Mouse (Mus musculus): ENCODE measurements around the gene Surf1. TPM values are rescaled to one million over a fixed set of nuclear protein-coding genes. Genes with fewer than 3 reads are reported as not detected.

Surf1 gene
- 128 and 129 TPM in 2 replicates for polyA plus RNA-seq (2012; rRNA removed)

DNA sequence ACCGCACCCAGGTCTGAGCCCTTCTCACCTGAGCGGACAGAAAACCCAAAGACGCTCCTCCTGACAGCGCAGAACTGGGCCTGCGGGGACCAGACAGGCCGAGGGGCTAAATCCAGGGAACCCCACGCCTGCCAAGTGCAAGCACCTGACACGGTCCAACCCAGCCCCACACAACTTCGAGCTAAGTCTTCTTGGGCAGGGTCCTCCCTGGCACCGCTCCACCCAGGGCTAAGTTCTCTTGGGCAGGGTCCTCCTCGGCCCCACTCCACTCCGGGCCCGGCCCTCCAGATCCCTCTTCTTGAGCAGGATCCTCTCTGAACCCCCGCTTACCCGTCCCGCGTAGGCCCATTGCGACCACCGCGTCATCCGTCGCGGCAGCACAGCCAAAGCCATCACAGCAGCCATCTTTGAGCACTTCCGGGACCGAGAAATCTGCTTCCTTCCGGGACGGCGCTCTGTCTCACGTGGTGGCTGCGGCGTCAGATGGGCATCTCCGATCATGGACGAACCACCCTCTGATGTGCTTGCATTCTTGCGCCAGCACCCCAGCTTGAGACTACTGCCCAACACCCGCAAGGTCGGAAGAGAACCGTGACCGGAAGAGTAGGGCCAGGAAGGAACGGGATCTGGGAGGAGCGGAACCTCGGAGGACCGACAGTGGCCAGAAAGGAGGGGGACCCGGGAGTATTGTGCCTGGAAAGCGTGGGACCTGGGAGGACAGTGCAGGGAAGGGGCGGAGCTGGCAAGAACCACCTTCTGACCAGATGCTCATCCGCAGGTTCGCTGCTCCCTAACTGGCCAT is at the start of gene Surf1, which contains the start of gene Surf2:
TSS of gene Surf1 (minus strand) at position 604 of the 802 bp plus-strand sequence.
TSS of gene Surf2 (plus strand) at position 441 of the 802 bp plus-strand sequence.
- DNase-seq (ENCODE audit: extremely low spot score in 1 of 2, low spot score in 1 of 2) = peak; percentile 81 to 88

DNA sequence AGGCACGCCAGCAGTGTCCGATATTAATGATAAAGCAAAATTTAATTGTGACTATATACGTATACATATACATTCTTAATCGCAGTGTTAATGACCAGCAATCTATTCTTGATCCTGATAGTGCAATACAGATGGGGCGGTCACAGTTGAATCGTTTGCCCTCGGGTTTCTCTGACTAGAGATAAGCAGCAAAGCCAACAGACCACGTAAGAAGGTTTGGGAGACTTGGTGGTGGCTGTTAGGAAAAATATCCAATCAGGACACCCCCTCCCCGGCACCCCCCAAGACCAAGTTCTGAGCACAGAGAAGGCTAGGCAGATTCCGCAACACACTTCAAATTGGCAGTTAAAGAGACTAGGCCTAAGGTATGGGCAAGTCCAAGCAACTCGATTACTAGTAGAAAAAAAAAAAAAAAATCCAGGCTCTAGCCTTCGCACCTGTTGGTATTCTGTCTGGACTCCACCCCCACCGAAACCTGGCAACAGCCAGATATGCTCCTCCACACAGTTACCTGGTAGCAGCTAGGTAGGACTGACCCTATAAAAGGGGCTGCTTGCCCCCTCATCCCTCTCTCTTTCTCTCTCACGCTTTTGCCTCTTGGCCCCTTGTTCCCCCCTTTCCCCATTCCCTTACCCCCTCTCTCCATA is 48.5 kb upstream of the Surf1 start:
- no peak for DNase-seq (ENCODE audit: extremely low spot score in 1 of 2, low spot score in 1 of 2)

DNA sequence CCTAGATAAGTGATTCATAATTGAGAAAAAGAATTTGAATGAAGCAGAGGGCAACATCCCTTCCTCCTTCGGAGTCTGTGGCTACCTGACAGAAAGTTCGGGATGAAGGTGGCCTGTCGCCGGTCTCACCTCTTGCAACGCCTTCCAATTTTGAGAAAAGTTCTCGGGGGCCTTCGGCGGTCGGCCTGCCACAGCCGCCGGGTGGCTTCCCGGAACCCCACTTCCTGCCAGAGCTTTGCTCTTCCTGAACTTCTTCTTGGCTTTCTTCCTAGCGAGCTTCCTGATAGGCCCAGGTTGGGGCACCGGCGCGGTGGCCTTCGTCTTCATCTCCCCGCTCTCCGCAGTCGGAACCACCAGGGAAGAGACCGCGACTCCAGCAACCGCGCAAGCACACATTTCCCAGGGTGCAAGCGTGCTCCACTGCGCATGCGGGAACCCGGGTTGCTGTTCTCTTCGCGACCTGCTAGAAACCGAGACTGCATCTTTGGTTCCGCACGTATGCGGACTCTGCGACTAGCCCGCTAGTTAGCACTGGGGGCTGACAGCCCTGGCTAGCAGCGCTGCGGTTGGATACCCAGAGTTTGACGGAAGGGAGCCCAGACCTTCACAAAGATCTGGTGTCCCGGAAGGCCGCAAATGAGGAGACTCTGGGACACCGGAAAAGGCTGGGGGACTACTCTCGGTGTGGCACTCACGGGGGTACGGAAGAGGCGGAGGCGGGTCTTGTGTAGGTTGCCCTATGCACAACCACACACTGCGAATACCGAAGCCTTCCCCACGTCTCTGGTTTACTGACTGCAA is 47.8 kb upstream of the Surf1 start, which contains the start of gene Rexo4:
TSS of gene Rexo4 (minus strand) at position 464 of the 801 bp plus-strand sequence.
- peak; percentile 92 to 97 for DNase-seq (ENCODE audit: extremely low spot score in 1 of 2, low spot score in 1 of 2)

DNA sequence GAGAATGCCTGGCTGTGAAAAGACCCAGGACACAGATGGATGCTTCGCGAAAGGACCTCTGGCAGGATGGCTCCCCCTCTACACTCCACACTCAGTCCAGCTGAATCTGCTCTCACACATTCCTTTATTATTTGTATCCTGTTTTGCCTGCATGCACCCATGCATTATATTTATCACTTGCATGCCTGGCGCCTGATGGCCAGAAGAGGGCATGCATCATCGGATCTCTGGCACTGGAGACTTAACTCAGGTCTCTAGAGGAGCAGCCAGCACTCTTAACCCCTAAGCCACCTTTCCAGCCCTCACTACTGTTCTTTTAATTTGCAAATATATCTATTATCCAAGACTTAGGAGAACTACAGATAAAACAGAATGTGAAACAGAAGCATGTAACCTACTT is 44.4 kb upstream of the Surf1 start:
- no peak for DNase-seq (ENCODE audit: extremely low spot score in 1 of 2, low spot score in 1 of 2)

DNA sequence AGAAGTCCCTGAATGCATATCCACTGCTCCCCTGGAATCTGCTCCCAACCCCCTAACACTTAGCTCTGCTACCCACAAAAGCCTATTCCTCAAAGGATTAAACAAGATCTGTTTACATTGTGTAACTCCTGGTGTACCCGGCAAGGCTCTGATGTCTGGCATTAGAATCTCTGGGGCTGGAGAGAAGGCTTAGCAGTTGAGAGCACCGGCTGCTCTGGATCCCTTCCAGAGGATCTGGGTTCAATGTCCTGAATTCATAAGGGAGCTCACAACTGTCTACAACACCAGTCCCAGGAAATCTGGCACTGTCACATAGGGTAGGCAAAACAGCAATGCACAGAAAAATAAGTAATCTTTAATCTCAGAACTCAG is 41.1 kb upstream of the Surf1 start:
- no peak for DNase-seq (ENCODE audit: extremely low spot score in 1 of 2, low spot score in 1 of 2)

DNA sequence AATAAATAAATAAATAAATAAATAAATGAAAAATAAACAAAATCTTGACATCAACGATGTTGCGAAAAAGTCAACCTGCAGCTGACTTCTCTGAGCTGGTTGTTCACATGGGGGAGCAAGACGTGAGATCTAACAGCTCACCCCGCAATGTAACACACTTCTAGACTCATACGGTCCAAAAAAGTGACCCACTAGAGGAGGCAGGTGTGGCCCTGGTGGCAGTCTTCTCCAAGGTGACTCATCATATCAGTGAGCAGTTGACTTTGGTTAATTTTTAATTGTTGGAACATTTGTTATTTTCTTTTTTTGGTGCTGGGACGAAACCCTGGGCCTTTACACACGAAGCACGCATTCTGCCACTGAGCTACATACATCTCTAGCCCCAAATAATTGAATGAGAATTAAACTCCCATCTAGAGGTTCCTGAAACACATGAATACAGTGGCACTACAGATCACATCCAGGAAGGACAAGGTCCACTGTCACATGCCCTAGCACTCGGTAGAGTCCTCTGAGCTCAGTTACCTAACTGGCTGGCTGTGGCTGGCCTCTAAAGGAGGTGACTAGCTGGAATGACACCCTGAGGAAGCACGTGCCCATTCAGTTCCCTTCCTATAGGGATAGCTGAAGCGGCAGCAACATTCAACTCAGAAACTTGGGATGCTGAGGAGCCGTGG is 40.6 kb upstream of the Surf1 start:
- DNase-seq (ENCODE audit: extremely low spot score in 1 of 2, low spot score in 1 of 2) = no peak

DNA sequence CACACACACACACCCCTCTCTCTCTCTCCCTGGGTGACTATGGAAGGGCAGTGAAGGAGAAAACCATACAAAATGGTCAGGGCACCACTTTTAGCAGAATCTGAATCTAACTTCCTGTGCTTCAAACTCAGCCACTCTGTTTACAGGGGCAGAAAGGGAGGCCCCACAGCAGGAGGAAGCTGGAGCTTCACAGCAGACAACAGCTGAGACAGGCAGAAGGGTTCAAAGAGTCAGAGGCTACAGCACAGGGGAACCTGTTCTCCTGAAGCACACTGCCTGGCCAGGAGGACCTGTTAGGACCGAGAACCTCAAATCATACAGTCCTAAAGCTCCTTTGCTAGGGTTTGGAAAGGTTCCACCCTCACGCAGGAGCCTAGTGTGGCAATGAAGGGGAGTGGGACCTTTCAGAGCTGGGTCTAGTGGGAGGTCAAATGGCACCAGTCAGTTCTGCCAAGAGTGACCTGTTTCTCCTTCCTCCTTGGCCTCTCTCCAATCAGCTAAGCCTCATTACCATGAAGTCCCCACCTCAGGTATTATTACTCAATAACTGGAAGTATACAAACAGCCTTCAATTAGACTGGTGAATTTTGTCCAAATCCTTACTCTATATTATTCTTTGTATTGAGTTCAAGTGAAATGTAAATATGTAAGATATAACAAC is 38.5 kb upstream of the Surf1 start:
- no peak for DNase-seq (ENCODE audit: extremely low spot score in 1 of 2, low spot score in 1 of 2)

DNA sequence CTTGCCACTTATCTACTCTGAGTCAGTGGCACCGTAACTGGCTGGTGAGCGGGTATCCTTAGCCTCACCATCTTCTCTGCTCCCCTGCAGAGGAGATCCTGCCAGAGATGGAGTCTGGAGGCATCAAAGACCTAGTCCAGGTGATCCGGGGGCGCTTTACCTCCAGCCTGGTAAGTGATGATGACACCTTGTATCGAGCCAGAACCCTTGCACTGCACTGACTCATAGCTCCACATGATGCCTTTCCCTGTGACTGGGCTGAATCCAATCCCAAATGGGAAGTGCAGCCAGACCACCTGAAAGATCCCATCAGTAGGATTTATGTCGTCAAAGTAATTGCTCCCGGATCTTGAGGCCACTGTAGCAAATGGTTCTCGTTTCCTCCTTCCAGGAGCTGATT is 36.5 kb upstream of the Surf1 start:
- DNase-seq (ENCODE audit: extremely low spot score in 1 of 2, low spot score in 1 of 2) = no peak

DNA sequence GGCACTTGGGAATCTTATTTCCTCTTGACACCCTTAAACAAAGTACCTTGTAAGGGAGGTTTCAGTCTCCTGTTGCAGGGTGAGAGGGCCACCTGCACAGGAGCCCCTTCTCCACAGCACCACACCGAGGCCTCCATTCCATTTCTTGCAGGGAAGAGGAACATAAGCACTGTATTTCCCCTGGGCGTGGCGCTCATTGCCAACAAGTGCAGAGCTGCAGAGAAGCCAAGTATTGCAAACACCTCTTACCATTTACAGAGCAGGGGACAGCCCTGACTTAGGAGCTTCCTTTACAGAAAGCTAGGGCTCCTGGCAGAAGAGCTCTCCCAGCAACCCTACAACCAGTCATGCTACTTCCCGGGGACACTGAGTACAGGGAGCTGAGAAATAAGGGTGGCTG is 35.9 kb upstream of the Surf1 start:
- no peak for DNase-seq (ENCODE audit: extremely low spot score in 1 of 2, low spot score in 1 of 2)

DNA sequence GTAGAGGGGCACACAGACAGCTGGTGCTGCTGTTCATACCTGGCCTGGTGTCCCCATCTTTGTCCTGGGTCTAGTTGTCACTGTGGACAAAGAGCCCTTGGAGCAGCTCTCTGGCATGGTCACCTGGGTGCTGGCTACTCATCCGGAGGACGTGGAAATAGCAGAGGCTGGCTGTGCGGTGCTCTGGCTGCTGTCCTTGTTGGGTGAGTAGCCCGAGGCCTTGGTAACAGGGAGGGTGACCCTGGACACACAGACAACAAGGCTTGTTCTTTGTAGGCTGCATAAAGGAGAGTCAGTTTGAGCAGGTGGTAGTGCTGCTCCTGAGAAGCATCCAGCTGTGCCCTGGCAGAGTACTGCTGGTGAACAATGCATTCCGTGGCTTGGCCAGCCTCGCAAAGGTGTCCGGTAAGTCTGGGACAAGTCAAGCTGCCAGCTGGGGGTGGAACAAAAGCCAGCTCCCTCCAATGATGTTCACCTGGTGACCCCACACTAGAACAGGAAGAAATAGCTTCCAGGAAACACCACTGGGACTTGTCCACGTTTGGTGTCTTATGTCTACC is 35.1 kb upstream of the Surf1 start:
- DNase-seq (ENCODE audit: extremely low spot score in 1 of 2, low spot score in 1 of 2) = no peak

DNA sequence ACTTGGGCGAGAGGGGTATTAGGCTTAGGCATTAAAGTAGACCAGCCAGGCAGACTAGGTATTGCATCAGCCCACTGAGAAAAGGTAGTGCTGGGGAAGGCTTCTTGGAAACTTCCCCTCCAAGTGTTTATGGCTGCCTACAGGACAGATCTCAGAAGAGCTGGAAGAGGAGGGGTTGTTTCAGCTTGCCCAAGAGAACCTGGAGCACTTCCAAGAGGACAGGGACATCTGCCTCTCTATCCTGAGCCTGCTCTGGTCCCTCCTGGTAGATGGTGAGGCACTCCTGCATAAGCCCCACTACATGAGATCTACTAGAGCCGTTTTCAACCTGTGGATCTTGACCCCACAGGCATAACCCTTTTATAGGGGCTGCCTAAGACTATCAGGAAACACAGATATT is 34.1 kb upstream of the Surf1 start:
- DNase-seq (ENCODE audit: extremely low spot score in 1 of 2, low spot score in 1 of 2) = no peak

DNA sequence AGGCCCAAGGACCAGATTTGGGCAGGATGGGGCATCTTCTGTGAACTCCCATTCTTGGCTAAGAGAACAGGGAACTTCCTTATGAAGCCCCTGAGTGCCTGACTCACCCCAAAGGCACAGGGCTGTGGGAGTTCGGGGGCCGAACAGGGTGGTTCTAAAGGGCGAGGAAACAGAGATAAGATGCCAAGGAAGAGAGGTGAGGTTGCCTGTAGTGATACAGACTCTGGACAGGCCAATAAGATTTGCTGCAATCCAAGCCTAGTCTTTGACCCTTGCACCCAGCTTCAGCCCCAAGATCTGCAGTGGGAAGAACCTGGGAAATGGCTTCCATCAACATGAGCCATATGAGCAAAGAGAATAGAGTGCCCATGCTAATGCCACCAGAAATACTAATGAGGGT is 26.9 kb upstream of the Surf1 start:
- DNase-seq (ENCODE audit: extremely low spot score in 1 of 2, low spot score in 1 of 2) = no peak

DNA sequence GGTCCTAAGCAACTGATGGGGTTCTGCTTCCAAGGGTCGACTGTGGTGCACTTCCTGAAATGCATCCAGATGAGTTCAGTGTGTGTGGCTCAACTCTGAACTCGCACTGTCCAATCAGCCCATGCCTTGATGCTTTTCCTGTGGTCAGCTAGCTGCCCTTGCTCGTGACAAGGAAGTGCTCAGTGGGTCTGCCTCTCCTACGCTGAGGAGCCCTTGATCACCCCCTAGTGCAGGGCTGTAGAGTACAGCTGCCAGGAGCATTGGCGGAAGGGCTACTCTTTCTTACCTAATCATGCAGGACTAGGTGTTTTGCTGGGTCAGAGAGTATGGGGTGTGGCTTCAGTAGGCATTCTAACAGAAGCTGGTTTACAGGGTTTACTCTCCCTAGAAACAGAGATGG is 25.2 kb upstream of the Surf1 start:
- no peak for DNase-seq (ENCODE audit: extremely low spot score in 1 of 2, low spot score in 1 of 2)

DNA sequence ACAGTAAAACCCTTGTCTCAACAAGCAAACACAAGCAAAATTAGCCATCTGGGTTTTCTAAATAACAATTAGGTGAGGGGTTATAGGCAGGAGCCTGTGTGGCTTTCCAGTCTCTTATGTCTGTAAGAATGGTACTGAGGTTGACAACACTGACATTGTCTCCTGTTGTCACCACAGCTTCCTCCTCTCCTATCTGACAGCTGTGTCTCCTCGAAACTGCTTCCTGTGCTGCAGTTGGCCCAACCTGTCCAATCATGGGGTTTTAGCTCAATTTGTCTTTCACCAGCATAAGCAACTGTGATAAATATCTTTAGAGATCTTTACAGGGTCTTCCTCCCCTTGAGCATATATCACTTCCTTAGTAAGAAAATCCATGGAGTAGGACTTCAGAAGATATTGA is 20.1 kb upstream of the Surf1 start:
- DNase-seq (ENCODE audit: extremely low spot score in 1 of 2, low spot score in 1 of 2) = no peak

DNA sequence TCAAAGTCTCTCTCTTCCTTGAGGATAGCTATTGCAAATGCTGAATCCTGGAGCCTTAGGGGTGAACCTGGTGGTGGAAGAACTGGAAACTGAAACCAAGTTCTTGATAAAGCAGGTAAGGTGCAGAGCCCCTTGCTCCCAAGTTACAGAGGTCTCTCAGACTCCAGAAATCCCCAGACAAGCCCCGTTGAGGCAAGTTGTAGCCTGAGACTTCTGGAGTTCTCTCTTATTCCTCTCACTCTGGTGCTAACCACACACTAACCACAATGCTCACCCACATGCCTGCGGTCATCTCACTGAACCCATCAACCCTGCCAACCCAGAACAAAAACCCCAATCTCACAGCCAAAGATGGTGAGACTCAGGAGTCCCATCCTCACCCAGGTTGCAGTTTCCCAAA is 19.0 kb upstream of the Surf1 start:
- DNase-seq (ENCODE audit: extremely low spot score in 1 of 2, low spot score in 1 of 2) = no peak

DNA sequence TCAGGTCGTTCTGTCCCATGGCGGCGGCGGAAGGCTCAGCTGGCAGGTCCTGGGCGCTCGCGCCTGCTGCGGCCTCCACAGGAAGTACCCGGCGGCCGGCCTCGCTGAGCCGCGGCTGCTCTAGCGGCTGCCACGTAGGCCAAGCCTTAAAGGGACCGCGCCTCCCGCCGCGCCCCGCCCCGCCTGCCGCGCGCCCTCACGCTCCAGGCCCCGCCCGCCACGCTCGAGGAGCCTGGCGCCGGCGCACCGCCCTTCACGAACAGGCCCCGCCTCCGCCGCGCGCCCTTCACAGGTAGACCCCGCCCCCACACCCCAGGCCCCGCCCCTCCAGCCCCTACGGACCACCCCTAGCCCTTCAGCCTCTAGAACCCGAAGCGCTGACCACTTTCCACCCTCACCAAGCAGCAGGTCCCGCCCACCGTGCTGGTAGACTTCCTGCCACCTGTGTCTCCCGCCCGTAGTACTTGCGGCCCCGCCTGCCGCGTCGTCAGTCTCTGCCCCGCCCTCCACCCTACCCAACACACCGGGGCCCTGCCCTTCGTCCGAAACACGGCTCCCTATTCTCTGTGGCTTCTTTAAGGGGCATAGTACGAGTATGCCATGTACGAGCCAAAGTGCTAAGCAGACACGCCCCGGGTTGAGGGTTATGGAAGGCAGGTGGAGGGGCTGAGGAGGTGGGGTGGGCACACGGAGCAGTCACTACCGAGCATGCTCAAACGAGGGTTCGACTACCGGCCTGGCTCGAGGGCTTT is 17.1 kb upstream of the Surf1 start, which contains the start of the genes Surf4 and Stkld1:
TSS of gene Surf4 (minus strand) at position 625 of the 752 bp plus-strand sequence.
TSS of gene Stkld1 (plus strand) at position 744 of the 752 bp plus-strand sequence.
- DNase-seq (ENCODE audit: extremely low spot score in 1 of 2, low spot score in 1 of 2) = peak; percentile 74 to 91

DNA sequence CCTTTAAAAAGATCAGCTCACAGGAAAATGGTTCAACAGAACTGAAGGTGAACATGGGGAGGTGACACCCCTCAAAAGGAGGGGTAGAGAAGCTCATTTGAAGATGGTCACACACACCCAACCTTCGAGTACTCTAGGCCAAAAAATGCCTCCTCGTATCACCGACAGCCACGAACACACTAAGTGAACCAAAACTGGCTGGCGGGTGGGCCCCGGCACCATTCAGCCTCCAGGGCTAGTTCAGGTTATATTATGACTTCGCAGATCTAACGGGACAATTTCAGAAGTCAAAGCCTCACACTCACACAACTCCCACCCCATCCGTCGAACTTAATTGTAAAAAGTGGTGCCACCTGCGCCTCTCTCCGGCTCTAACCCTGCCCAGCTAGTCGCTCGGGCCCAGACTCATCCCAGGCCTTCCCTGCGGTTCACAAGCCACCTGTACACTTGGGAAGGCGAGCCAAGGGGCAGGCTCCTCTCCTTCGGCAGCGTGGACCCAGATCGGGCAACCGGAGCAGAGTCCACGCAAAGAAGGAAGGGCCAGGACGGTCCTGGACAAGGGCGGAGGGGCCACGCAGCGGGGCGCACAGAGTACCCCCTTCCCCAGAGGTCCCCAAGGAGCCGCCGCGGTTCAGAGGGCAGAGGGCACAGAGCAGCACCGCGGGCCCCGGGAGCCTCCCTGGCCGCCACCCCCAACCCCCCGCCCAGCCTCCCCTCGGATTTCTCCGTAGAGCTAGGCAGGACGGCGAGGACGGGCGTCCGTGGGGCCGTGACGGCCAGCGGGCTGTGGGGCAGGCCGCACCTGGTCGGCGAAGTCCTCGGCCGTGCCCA is 16.4 kb upstream of the Surf1 start:
- DNase-seq (ENCODE audit: extremely low spot score in 1 of 2, low spot score in 1 of 2) = no peak

DNA sequence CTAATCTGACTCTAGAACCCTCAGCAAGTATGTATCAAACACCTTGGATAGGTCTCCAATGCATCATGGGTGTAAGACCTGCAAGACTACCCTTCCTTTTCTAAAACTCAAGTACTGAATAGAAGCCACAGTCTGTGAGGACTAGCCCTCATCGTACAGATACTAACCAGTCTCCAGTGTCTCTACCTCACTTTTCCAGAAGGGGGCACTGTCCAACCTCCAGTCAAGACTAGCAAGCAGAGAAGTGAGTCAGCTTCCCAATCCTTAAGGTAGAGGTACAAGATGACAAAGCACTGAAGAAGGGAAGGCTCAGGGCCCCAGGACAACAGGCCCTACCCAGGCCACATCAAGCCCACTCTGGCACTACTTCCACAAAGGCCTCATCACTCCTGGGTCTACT is 14.1 kb upstream of the Surf1 start:
- DNase-seq (ENCODE audit: extremely low spot score in 1 of 2, low spot score in 1 of 2) = peak; percentile 55 to 88

Data from frontal cortex, adult 2 months (tissue).